Mouse (Mus musculus) thymus, postnatal 36 days (tissue): ENCODE data around the gene Szrd1.
"Not testable (repeated sequence)": the region's sequence is repeated elsewhere in the genome, so short reads cannot be mapped to it uniquely, and the experiment has no call there.

Source experiments
- DNase-seq, 2 experiments: peaks; one replicate each; pipeline ENCODE4 v3.0.0; 2022; ENCODE audit warnings: mixed read lengths in 2 of 2

The Szrd1 gene

GRCm38 (mm10) chr4:141147112-141148008 lies 7.8 kb upstream of the Szrd1 start, which contains the start of gene Fbxo42:
TSS of gene Fbxo42 (plus strand) at chr4:141147913.
- peak; percentile 95 to 96 for DNase-seq

- DNase-seq, result no peak
Measured at GRCm38 (mm10) chr4:141146491-141147033, 7.0 kb upstream of the Szrd1 start.

GRCm38 (mm10) chr4:141145124-141145523 lies 5.5 kb upstream of the Szrd1 start:
- not testable (repeated sequence) for DNase-seq

- DNase-seq, result peak; percentile 71 to 73
Measured at GRCm38 (mm10) chr4:141142285-141142811, 2.8 kb upstream of the Szrd1 start.

- no peak for DNase-seq
Measured at GRCm38 (mm10) chr4:141140967-141141366, 1.4 kb upstream of the Szrd1 start.

GRCm38 (mm10) chr4:141140354-141140753 lies 779 bp upstream of the Szrd1 start:
- DNase-seq, result not testable (repeated sequence)

GRCm38 (mm10) chr4:141138425-141139115 lies 1.0 kb downstream of the Szrd1 start:
- no peak for DNase-seq

GRCm38 (mm10) chr4:141137740-141138139 lies 1.8 kb downstream of the Szrd1 start:
- not testable (repeated sequence) for DNase-seq

GRCm38 (mm10) chr4:141136126-141136525 lies 3.4 kb downstream of the Szrd1 start:
- no peak for DNase-seq

GRCm38 (mm10) chr4:141134751-141135530 lies 4.6 kb downstream of the Szrd1 start:
- DNase-seq, result no peak

- DNase-seq, result no peak
Measured at GRCm38 (mm10) chr4:141134031-141134441, 5.5 kb downstream of the Szrd1 start.

- DNase-seq, result no peak
Measured at GRCm38 (mm10) chr4:141133227-141133626, 6.3 kb downstream of the Szrd1 start.

- no peak for DNase-seq
Measured at GRCm38 (mm10) chr4:141132191-141132590, 7.4 kb downstream of the Szrd1 start.

GRCm38 (mm10) chr4:141131531-141132061 lies 8.0 kb downstream of the Szrd1 start:
- DNase-seq, result no peak

GRCm38 (mm10) chr4:141130704-141131342 lies 8.8 kb downstream of the Szrd1 start:
- DNase-seq, result no peak

GRCm38 (mm10) chr4:141129190-141129710 lies 10.3 kb downstream of the Szrd1 start:
- no peak for DNase-seq

- no peak for DNase-seq
Measured at GRCm38 (mm10) chr4:141123065-141123464, 16.5 kb downstream of the Szrd1 start.

- DNase-seq, result no peak
Measured at GRCm38 (mm10) chr4:141122663-141123062, 16.9 kb downstream of the Szrd1 start.

GRCm38 (mm10) chr4:141120700-141121099 lies 18.9 kb downstream of the Szrd1 start:
- peak; percentile 60 to 63 for DNase-seq

- DNase-seq, result no peak
Measured at GRCm38 (mm10) chr4:141118691-141119090, 20.9 kb downstream of the Szrd1 start.

GRCm38 (mm10) chr4:141115398-141115797 lies 24.2 kb downstream of the Szrd1 start:
- DNase-seq, result no peak
